Comparison of ENCODE assay signal across 19 mouse cellular contexts in the genomic region with DNA sequence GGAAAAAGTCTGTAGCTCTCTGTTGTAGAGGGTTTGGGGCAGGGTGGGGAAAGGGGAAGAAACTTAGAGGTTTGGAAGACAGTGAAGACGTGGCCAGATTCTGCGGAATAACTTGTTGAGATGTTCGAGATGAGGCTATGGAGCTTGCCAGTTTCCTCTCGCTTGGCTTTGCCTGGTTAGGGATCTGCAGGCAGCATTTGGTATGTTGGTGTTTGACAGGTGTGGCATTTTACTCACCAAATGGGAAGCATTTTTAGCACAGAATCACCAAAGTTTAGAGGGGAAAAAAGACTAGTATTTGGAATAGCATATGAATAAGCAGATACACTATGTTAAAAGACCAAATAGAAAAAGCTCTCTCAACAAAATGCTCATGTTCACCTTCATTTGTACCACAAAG. TPM values are rescaled to one million over a fixed set of nuclear protein-coding genes. Genes with fewer than 3 reads are reported as not detected.
"Had no signal": no experiment of that assay in that cellular context is flagged by ENCODE, and none has a peak within 500 bp of the region (broad histone marks: within the 10 kb centered on the region; RNA-seq: fewer than 3 reads in every experiment).

No protein-coding gene starts in this region.

- H3K9me3 ChIP-seq: neural tube, embryonic 15.5 days; stomach, embryonic 15.5 days had no signal

- H3K27me3 ChIP-seq: neural tube, embryonic 13.5 days; neural tube, embryonic 15.5 days; stomach, embryonic 15.5 days had no signal

- H3K4me1 ChIP-seq: neural tube, embryonic 13.5 days; neural tube, embryonic 15.5 days; stomach, embryonic 15.5 days had no signal

- H3K4me2 ChIP-seq: neural tube, embryonic 13.5 days; neural tube, embryonic 15.5 days; stomach, embryonic 15.5 days had no signal

- DNase-seq: retina, postnatal 1 day; right cerebral cortex, adult 18-20 months; right cerebral cortex, postnatal 14 days; right cerebral cortex, postnatal 25 days; right cerebral cortex, postnatal 4 days; spleen, adult 18-20 months; thymus, adult 18-20 months; thymus, adult 2 months; thymus, postnatal 14 days; thymus, postnatal 25 days; thymus, postnatal 36 days; thymus, postnatal 4 days had no signal

- H3K27ac ChIP-seq: neural tube, embryonic 13.5 days; neural tube, embryonic 15.5 days; stomach, embryonic 15.5 days; stomach, postnatal 0 days had no signal

- H3K36me3 ChIP-seq: neural tube, embryonic 13.5 days; neural tube, embryonic 15.5 days; stomach, embryonic 15.5 days had no signal

- H3K9ac ChIP-seq: neural tube, embryonic 13.5 days; neural tube, embryonic 15.5 days; stomach, embryonic 15.5 days had no signal

- H3K4me3 ChIP-seq: neural tube, embryonic 13.5 days; neural tube, embryonic 15.5 days; stomach, embryonic 15.5 days had no signal

RNA-seq across cellular contexts. Expression of a gene that starts 54.0 kb away (rescaled TPM):
- total RNA-seq: neutrophil, adult 5-6 weeks had no signal
- polyA plus RNA-seq: small intestine, adult 2 months; thymus, postnatal 0 days had no signal
